Mouse (Mus musculus): Measurements from ENCODE around the gene Ednrb.

Gene Ednrb

DNA sequence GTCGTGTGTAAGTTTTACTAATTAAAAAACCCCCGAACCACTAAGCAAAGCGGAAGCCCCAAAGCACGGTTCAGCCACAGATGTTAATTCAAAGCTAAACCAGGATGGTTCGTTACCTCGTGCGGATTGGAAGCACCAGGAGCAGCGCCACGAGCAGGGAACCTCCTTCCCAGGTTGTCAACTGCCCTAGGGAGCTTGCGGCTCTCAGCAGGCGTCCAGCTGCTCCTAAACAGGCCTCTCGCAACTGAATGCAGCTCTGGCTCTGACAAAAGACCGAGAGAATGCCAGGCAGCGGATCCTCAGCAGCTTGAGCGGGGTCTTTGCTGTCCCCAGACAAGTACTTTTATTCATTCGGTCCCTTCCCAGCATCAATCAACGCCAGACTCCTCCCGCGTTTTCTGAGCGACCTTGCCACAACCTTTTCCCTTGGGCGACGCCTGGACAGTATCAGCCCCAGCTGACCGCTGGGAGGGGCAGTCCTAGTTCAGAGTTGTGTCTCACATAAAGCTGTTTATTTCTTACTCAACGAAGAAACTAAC lies at the start of gene Ednrb:
Gene Ednrb (minus strand): TSS at position 392 of the 539 bp plus-strand sequence.
- DNase-seq: peak; percentile 13

DNA sequence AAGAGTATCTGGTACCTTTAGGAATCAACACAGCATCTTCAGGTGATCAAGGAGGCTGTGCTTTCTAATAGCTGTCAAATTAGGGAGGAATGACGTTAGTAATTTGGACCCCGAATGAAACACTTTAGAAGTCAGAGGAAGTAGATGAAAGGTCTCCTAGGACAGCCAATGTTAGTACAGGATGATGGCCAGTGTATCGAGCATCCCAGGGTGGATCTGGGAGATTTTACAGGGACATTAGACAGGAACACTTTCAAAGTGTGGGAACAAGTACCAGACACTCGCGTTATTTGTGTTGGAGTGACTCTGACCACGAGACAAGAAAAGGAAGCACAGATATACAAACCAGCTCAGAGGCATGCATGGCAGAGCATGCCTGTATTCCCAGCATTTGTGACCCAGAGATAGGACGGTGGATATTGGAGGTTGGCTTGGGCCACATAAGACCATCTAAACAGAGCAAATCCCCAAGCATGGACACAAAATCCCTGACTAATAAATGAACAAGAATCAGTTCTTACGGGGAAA lies 48.3 kb upstream of the Ednrb start:
- no peak for DNase-seq

DNA sequence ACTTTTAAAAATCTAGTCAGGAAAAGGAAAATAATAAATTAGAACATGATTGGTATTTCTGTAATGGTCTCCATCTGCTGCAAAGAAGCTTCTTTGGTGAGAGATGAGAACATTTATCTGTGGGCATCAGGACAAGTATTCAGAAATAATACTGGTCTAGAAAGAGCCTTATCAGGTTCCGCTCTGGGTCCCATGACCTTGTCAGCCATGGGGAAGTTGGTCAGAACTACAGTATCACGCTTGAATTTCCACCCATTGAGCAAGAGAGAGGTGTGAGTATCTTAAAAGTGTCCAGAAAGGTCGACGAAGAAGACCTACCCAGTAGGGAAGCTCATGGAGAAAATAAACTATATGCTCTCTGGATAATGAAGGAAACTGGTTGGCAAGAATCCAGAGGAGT lies 46.6 kb upstream of the Ednrb start:
- DNase-seq: no peak

DNA sequence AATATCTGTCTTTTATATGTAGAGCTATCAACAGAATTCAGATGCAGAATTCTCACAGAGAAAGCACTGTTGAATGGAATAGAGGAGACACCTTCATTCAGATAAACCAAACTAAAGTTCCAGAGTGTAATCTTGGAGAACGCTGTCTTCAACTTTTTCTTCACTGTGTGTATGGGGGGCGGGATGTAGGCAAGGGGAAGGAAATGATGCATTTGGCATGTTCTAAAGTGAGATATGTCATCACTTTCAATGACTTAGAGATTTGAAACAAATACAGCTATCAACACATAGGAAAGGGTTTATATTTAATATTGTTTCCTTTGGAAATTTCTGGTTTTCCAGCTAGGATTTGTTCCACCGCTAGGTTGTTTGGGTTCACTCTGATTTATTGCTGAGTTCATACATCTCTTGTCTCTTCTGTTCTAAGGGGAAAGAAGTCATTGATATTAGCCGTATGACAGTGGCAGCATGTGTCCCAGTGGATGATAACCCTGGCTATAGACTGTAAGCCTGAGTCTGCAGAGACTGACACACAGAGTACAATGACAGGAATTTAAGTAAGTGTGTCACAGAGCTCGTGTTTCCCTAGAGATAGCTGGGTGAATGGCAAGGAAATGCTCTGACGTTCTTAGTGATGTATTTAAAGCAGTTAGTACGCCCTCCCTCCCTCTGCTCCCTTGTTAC lies 40.8 kb upstream of the Ednrb start:
- no peak for DNase-seq

DNA sequence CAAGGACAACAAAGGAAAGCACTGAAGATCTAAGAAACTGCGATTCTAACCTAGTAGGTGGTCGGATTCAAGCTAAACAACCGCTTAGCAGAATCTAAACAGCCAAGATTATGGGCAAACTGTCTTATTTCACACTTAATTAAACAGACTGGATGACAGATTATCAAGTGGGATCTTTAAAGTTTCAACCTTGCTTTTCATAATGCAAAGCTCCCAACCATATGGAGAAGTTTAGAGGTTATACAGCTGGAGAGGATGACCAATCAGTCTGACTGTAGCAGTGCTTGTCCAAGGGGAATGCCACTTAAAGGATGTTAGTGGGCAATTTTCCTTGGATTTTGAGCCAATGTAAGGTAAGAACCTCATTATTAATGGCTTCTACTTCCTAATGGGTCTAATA lies 38.7 kb upstream of the Ednrb start:
- DNase-seq: no peak

DNA sequence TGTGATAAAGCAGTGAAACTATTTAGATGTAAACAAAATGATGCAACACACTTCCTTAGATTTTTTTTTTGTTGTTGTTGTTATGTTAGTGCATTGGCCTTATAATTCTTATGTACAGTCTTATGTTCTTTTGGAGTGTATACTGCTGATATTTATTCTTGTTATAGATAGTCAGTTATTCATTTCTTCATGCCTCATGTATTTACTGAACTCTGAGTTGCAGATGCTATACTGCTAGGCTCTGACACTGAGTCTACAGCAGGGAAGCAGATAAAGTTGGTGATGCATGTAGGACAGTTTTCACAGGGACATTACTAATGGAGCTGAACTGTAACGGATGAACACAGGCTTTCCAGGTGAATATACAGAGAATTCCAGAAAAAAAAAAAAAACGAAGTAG lies 32.9 kb upstream of the Ednrb start:
- DNase-seq: no peak

DNA sequence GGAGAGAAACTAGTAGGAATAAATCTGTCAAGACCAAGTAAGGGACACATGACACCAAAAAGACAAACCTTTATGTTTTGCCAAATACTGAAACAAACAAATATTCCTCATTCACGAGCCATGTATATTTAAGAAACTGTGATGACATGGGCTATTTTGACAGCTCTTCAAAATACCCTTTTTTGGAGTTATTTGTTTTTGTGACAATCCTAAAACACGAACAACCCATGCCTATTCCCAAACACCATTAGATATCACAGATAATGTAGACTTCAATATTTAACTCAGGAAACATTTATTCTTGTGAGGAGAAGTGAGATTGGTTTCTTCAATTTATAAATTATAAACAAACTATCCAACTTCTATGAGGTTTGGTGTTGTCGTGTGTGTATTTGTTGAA lies 32.4 kb upstream of the Ednrb start:
- no peak for DNase-seq

DNA sequence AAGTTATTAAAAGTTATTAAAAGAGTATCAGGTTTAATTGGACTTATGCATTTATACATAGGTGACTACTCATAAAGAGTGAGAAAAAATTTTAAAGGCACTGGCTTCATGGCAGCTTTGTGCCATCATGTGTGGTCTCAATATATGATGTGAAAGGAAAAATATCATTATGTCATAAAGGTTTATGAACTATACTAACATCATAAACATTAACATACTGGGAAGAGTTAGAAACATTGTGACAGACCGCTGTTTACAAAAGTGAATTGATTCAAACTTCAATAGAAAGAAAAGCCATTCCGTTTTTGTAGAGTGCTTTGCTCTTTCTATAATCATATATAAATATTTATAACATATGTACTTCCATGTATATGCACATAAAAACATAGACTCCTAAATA lies 22.4 kb upstream of the Ednrb start:
- no peak for DNase-seq

DNA sequence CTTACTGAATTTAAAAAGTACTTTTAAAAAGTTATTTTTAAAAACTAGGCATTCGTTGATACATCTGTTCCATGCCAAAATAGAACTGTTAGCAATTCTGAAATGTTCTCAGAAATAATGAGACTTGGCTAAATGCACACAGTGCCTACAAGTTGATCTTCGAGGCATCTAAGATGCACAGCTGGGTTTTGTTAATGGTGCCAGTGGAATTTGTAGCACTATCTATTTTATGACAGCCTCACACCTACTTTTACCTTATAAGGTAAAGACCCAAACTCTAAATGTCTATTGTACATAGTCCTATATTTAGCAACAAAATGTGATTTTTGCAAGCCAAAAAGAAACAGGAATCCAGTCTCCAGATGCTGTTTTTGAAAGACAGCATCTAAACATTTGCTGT lies 21.0 kb upstream of the Ednrb start:
- no peak for DNase-seq

DNA sequence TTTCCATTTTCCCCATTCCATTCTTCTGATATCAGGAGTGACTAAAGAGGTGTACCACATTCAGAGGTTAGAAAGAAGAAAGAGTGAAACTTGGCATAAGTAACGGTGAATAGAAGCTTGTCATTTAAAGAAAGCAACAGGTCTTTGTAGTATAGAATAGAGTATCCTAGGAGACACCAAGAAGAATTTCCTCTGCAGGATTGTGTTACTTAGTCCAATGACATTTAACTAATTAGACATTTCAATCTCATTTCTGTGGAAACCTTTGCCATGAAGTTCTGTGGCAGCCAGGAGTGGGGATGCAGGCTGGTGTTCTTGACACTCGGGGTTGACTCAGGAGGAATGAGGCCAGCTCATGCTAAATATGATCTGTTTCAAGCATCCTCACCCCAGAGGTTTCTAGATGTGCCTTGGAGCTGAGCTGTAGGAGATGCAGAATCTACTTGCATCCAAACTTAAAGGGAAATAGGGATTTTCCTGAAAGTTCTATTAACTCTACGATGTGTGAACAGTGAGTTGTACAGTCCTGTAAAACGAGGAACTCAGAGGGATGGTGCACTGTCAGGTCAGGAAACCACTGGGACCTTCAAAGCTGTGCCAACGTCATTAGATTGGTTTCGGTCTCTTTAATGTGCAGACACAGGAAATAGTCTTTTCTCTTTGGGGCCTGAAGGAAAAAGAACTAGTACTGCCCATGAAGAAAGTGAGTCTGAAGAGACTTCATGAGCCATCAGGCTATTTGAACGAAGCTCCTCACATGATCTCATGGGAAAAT lies 6.1 kb upstream of the Ednrb start:
- no peak for DNase-seq

DNA sequence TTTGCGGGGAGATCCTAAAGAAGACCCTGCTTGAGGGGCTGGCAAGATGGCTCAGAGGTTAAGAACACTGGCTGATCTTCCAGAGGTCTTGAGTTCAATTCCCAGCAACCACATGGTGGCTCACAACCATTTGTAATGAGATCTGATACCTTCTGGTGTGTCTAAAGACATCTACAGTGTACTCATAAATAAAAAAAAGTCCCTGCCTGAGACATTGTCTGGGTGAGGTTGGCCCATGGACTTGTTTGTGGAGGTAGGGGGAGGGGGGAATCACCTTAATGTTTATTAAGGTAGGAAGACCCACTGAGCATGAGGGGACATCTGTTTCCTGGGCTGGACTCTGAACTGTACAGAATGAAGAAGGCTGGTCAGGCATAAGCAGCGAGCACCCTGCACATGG lies 1.5 kb upstream of the Ednrb start:
- DNase-seq: no peak

DNA sequence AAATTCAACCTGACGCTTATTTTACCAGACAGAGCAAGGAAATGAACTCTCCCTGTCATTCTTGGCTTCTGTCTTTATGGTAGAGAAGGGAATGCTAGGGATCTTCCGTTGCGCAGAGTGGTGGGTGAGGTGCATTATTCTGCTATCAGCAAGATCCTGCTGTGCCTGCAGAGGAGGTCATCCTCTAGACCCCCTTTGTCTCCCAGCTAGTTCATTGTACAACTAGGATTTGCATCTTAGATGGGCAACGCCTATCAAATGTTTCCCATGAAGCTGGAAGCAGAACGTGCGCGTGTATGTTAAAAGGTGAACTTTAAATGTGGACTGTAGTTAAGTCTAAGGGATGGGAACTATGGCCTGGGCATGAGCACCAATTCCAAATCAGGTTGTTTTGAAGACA lies 742 bp upstream of the Ednrb start:
- no peak for DNase-seq

DNA sequence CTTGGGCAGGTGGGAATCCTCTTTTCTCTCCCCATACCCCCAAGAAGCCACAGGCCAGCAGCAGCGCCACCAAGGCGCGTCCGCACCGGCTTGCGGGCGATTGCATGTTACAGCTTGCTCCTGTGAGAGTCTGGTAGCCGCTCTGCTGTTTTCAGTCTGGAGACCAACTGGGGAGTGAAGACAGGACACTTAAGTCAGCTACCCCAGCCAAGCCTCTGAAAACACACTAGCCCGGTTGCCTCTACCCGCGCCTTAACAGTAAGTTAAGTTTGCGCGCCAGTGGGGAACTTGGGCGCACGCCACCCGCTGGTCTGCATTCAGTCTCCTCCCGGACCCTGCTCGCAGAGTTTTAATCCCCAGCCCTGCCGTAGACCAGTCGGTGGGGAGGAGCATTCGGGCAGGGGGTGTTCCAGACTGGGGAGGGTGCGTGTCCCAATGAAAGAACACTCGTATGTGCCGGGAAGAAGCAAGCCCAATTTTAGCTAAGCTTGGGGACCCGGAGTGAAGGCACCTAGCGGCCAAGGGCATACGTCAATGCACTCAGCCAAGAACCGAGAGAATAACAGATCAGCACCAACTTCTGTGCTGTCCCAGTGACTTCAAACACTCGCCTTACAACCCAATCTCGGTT lies 716 bp downstream of the Ednrb start:
- peak; percentile 68 for DNase-seq

DNA sequence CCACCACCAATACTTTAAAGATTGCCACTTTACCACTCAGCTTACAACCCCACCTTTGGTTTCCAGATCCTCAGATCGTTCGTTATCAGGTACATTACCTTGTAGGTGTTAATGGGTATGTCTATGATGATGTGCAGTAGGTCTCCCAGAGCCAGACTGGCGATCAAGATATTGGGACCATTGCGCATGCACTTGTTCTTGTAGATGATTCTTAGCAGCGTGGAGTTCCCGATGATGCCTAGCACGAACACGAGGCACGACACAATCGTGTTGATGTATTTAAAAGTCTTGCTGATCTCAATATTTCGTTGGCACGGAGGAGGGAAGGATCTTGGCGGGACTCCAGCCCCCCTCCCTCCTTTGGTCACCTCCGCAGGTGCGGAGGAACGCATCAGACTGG lies 1.3 kb downstream of the Ednrb start:
- DNase-seq: peak; percentile 12

DNA sequence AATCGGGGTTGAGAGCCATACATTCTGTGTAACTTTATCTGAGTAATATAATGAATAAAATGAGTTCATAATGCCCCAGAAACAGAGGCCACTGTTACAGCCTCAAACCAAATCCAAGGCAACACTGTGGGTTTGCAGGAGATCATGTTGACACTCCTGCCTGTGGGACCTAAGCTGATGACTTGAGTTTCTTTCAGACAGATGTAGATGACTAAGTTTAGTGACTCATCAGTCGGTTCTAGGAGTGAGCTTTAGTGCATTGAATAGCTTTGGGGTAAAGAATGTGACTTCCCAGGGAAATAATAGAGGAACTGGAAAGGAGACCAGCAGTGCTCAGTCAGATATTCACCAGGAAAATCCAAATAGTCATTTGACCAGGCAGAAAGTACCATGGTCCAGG lies 3.8 kb downstream of the Ednrb start:
- DNase-seq: no peak

DNA sequence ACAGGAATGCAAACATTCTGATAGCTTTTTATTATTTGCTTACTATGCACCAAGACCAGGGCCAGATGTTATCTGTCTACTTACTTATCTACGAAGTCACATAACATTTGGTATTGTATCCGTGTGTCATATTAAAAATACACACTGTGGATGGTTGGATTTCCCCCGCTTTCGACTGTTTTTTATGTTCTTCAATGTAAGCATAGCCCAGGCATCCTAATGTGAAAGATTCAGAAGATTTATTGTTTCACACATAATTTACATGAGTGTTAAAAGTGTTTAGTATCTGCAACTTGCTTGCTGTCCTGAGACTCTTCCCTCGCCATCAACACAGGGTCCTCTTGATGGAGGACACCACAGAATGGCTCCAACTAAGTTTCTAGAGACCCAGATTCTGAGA lies 5.3 kb downstream of the Ednrb start:
- no peak for DNase-seq

DNA sequence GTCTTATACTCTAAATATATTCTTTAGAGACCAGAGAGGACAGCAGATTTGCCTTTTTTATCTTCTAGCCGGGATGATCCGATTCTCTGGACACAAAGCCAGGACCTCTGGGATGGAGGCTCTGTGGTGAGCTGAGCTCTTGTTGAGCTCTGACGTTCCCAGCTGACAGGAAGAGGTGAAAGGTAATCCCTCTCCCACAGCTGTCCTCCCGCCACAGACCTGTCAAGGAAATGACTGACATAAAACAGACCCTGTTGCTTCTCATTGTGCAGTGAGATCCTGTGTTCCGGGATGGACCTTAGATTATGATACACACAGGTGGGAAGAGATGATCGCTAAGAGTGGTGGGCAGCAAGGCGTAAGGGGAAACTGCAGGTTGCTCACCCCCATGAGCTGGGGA lies 9.6 kb downstream of the Ednrb start:
- DNase-seq: no peak

DNA sequence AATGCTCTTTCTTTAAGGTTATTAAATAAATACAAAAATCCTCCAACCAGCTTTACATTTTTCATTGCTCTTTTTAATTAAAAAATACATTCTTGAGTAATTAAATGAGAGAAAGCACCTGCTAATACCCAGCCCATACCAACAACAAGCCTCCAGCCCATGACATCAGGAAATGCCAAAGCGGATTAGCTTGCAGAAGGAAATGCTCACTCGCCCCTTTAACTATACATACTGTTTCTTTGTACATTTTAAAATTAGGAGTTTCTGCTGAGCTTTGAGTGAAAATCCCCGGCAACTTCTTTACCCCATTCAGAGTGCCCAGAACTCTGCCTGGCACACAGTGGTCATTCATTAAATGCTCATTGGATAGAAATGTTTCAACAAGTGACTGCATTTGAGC lies 10.1 kb downstream of the Ednrb start:
- DNase-seq: no peak

DNA sequence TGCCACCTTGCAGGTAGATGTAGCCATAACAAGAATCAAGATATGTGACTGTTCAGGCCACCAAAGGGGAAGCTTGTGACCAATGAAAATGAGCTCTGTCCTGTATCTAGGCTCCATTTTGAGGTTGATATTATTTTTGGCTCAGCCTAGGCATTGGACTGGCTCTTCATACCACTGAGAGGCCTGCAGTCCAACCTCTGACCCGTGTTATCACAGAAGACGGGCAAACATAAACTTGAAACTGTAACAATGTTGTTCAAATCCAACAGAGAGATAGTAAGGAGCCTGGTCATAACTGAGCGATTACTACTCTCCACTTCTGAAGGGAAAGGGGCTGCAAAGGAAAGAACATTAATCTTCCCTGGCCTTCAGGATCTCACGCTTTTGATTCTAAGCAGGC lies 11.7 kb downstream of the Ednrb start:
- no peak for DNase-seq

DNA sequence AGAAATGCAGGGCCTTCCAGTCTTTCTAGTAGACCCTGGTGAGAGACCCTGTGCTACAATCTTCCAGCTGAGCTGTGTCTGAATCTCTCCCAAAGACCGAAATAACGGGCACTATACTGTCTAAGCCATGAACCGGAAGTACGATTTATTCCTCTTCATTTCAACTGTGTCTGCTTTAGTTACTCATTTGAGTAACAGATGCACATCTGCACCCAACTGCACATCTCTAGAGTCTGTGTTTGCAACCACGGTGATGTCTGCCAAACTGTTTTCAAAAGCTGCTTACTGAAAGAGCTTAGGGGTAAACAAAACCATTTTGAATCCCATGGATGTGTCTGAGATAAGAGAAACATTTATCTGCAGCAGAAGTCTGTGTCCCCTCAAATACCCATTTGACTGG lies 13.2 kb downstream of the Ednrb start:
- DNase-seq: no peak

DNA sequence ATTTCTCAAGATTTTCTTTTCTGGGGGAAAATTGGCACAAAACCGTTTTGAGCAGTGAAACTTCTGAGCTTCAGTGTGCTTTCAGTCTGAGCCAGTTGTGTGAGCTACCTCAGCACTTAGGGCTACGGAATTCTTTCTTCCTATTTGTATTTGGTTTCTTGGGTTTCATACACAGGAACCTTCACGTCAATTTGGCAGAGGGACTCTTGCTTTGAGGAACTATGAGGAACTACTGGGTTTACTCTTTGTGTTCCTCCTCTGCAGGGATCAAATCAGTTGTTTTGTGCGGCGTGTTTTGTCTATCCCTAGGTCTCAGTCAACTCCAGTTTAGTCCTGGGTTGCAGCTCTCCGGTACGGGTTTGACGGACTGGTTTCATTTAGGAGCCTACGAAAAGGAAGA lies 17.9 kb downstream of the Ednrb start:
- no peak for DNase-seq

DNA sequence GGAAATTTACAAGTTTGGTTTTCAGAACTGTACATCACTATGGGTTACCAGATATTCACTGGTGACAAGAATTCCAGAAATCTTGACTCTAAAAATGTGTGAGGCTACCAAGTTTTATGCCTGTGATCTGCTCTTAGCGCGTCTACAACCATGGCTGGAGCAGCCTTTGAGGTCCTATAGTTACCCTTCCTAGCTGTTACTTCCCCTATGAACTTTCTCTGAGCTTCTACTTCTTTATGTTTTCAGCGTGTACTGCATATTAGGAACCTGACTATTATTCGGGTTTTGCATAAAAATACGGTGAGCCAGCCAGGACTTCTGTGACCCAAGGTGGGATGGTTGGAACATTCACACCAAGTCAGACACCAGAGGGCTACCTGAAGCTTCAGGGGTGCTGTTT lies 18.3 kb downstream of the Ednrb start:
- no peak for DNase-seq

DNA sequence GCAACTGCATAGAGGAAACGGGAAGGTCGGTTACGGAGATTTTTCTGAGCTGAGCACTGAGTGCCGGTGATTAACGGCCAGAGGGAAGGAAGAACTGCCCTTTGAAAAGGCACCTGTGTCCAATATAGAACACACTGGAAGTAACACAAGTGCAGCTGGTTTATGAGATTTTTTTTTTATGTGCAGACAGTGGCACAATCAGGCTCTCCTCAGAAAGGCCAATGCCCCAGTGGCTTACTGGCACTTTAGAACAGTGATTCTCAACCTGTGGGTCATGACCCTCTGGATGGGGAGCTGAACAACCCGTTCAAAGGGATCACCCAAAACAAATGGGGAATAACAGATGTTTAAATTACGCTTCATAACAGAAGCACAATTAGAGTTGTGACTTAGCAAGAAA lies 20.7 kb downstream of the Ednrb start:
- no peak for DNase-seq

DNA sequence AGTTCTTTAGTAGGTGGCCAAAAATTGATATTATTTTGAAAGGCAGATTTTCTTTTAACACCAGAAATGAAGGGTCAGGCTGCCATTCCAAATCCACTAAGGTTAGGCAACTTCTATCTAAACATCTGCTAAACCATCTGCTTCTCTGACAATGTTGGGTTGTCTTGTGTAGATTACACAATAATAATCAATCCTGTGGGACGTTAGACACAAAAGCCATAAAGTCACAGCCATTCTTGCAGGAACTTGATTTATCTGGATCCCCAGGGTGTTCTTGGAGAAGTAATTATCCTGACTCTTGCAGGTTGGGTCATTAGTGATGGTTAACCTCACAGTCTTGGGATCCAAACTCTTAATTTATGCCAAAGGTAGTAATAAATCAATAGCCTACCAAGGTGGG lies 21.6 kb downstream of the Ednrb start:
- no peak for DNase-seq
